Mouse (Mus musculus): Measurements from ENCODE around the gene Parp16. TPM values are rescaled to one million over a fixed set of nuclear protein-coding genes. Genes with fewer than 3 reads are reported as not detected.

Gene Parp16
- polyA plus RNA-seq, 1 experiment from 2014 or later, result 6.9 TPM

Other genes with a start within 250 kb of the Parp16 start
- gene Slc24a1, start 243.7 kb upstream of the Parp16 start, polyA plus RNA-seq (2014; fragmentation: Nextera tagmentation; extraction: Ambion mirVana), result 0.09 TPM in 1 of 2 replicates, not detected in the other
- 44.3 and 53.2 TPM in 2 replicates for gene Ints14, start 234.4 kb upstream of the Parp16 start, polyA plus RNA-seq (2014; fragmentation: Nextera tagmentation; extraction: Ambion mirVana)
- gene Hacd3, start 173.7 kb upstream of the Parp16 start, polyA plus RNA-seq (2014; fragmentation: Nextera tagmentation; extraction: Ambion mirVana), result 37.9 and 41.5 TPM in 2 replicates
- 31.7 and 32.2 TPM in 2 replicates for gene Dpp8, start 162.9 kb upstream of the Parp16 start, polyA plus RNA-seq (2014; fragmentation: Nextera tagmentation; extraction: Ambion mirVana)
- gene Igdcc4, start 93.9 kb upstream of the Parp16 start, polyA plus RNA-seq (2014; fragmentation: Nextera tagmentation; extraction: Ambion mirVana), result 55.6 and 58.5 TPM in 2 replicates
- gene Igdcc3, start 54.2 kb upstream of the Parp16 start, polyA plus RNA-seq (2014; fragmentation: Nextera tagmentation; extraction: Ambion mirVana), result 1.1 and 1.4 TPM in 2 replicates
- 9.7 and 10.7 TPM in 2 replicates for gene Cilp, start 69.8 kb downstream of the Parp16 start, polyA plus RNA-seq (2014; fragmentation: Nextera tagmentation; extraction: Ambion mirVana)
- 55.8 and 56.3 TPM in 2 replicates for gene Clpx, start 98.9 kb downstream of the Parp16 start, polyA plus RNA-seq (2014; fragmentation: Nextera tagmentation; extraction: Ambion mirVana)
- gene Pdcd7, start 150.8 kb downstream of the Parp16 start, polyA plus RNA-seq (2014; fragmentation: Nextera tagmentation; extraction: Ambion mirVana), result 11.5 and 11.9 TPM in 2 replicates
- gene Ubap1l, start 165.7 kb downstream of the Parp16 start, polyA plus RNA-seq (2014; fragmentation: Nextera tagmentation; extraction: Ambion mirVana), result 0.72 TPM in 1 of 2 replicates, not detected in the other
- 1.8 and 2.1 TPM in 2 replicates for gene Kbtbd13, start 196.3 kb downstream of the Parp16 start, polyA plus RNA-seq (2014; fragmentation: Nextera tagmentation; extraction: Ambion mirVana)
- gene Rasl12, start 203.2 kb downstream of the Parp16 start, polyA plus RNA-seq (2014; fragmentation: Nextera tagmentation; extraction: Ambion mirVana), result 9.6 and 10.9 TPM in 2 replicates
- gene Slc51b, start 227.6 kb downstream of the Parp16 start, polyA plus RNA-seq (2014; fragmentation: Nextera tagmentation; extraction: Ambion mirVana), result not detected in 2 replicates
- gene Mtfmt, start 240.4 kb downstream of the Parp16 start, polyA plus RNA-seq (2014; fragmentation: Nextera tagmentation; extraction: Ambion mirVana), result 14.6 and 17.9 TPM in 2 replicates

All from embryonic facial prominence, embryonic 14.5 days (tissue).